Mouse (Mus musculus) v-Abl transformed pro-B cells (cell line): ENCODE data around the gene Tmc8.

ENCODE experiments used
- in situ Hi-C, 2 experiments: fragments of 400-800 bp; cut with MboI; formaldehyde crosslinking; loops; one replicate each; pipeline ENCODE4 v1.15.1; 2025; ENCODE audit not compliant: unreplicated experiment in 2 of 2

The Tmc8 gene

DNA sequence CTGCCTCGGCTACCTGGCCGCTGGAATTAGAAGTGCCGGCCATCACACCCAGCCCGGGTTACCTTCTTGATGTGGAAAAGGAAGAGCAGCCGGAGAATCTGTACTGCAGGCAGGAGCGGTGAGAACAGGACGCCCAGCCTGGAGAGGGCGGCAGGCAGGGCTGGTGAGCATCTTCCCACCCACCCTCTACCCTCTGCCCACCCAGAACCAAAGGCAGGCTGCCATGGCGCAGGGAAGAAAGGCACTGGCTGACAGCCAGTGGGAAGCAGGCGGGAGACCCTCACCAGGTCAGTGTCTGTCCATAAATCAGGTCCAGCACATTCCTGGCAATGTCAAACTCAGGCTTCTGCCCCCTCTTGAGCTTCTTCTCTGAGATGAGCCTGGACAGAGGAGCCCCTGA is 11.5 kb upstream of the Tmc8 start:
- in situ Hi-C loops: no loop called here

DNA sequence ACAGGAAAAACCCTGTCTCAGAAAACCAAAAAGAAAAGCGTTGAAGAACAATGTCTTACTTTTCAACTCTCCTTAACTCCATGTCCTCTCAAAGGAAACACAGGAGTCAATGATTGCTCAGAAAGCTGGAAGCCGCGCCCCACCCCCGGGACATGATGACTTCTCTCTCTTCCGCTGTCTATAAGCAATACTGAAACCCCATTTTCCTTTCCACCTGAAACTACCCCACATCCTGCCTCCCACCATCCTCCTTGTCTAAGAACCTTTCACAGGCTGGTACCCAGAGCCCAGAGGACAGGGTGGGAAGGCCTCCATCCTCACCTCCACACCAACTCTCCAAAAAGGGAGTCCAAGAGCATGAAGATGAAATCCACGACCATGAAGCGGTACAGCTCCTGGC is 9.5 kb upstream of the Tmc8 start:
- in situ Hi-C loops: no loop called here

DNA sequence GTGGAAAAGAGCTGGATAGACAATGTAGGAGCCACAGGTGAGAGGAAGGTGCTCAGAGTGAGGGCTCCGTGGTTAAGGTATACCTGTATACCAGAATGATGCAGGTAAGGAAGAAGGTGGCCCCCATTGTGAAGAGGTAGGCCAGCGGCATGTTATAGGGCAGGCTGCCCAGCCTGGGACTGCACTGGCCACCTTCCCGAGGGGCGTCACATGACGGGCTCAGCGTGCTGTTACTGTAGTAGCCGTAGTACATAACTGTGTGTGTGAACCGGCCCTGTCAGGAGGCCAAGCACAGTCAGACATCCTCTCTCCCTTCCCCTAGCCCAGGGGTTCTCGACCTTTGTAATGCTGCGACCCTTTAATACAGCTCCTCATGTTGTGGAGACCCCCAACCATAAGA is 7.0 kb upstream of the Tmc8 start:
- in situ Hi-C loops: no loop called here

DNA sequence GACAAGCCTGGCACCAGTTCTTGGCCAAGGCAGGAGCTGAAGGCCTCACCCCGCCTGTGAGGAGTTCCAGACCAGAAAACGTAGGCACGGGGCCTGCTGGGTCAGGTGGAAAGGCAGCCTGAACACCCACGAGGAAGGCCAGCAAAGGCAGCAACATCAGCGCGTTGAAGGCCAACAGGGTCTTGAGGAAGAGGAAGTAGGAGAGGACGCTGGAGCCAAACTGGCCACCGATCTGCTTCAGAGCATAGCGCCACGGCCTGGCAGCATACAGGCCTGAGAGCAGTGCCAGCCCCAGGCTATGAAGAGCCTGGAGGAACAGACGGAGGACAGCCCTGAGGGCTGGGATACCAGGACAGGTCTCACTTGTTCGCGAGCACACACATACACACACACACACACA is 6.3 kb upstream of the Tmc8 start:
- in situ Hi-C loops: no loop called here

DNA sequence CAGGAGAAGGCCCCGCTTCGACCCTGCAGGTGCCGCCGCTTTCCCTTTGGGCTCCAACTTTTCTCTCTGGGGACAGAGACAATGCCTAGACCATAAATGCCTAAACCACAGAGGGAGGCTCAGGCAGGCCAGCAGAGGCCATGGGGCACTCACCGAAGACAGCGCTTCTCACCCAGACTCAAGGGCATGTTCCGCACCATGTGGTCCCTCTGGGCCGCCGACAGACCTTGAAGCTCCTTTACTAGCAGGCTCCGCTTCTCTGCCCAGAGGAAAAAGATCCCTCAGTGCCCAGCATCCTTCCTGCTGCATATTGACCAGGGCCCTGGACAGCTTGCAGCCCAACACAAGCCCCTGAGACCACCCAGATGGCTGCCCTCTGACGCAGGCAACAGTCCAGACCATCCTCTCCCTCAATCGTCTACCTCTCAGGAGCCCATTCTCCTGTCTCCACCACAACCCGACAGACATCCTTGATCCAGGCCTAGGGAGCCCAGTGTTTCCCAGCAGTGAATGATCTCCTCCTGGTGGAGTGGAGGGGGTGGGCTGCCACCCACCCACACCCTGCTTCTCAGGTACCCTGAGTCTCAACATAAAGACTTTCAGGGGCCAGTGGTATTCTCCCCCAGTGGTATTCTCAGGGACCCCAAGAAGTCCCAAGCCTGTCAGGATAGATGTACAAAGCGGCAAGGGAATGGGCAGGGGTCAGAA is 5.6 kb upstream of the Tmc8 start:
- in situ Hi-C loops: no loop called here

DNA sequence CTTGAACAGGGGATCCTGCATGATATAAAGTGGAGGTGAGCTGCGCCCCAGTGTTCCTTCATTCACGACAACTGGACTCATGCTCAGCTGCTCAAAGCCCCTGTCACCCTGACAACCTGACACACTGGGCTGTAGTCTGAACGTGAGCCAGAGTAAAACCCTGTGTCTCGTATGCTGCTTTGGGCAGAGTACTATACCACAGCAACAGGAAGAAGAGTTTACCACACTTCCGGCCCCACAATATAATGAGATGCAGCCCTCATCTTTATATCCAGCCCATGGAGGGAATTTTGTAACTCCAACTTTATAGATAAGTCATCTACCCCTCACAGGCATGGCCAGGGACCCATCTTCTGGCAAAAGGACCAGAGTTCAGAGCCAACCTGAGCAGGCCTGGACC is 4.8 kb upstream of the Tmc8 start:
- in situ Hi-C loops: no loop called here

DNA sequence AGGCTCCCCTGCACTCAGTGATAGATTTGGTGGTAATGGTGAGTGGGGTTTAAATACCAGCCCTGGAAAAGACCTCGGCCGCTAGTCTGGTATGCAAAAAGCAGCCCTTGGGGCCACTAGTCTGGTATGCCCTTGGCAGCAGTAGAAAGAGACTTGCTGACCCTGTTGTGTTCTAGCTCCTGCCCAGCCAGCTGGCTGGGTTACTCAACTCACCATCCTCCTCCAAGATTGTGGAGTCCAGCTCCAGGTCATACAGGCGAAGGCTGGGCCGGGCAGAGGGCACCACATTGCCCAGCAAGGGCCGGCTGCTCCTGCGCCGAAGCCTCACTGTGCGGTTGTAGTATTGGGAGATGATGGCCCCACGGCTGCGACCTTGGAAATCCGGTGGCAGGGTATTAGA is 3.8 kb upstream of the Tmc8 start:
- in situ Hi-C loops: no loop called here

DNA sequence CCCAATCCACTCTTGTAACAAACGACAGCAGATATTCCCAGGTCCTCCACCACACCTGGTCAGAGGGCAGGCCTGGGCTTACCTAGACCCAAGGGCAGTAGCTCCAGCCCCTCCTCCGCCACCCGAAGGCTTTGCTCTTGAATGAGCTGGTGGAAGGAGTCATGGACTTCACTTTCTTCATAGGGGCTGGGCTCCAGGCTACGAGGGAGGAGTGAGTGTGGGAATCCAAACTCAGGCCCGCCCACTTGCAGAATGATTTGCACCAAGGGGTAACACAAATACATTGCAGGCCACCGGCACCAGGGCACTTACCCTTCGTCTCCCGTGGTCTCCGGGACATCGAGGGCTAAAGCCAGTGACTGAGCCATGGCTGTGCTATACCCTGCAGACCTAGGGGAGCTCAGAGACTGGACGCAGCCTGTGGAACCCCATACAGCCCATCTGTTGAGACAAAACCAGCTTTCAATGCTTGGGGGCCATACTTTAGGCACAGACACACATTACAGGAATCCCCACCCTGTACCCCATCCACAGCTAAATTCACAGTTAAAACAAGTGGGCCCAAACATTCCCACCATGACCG is 2.9 kb upstream of the Tmc8 start:
- in situ Hi-C loops: no loop called here

DNA sequence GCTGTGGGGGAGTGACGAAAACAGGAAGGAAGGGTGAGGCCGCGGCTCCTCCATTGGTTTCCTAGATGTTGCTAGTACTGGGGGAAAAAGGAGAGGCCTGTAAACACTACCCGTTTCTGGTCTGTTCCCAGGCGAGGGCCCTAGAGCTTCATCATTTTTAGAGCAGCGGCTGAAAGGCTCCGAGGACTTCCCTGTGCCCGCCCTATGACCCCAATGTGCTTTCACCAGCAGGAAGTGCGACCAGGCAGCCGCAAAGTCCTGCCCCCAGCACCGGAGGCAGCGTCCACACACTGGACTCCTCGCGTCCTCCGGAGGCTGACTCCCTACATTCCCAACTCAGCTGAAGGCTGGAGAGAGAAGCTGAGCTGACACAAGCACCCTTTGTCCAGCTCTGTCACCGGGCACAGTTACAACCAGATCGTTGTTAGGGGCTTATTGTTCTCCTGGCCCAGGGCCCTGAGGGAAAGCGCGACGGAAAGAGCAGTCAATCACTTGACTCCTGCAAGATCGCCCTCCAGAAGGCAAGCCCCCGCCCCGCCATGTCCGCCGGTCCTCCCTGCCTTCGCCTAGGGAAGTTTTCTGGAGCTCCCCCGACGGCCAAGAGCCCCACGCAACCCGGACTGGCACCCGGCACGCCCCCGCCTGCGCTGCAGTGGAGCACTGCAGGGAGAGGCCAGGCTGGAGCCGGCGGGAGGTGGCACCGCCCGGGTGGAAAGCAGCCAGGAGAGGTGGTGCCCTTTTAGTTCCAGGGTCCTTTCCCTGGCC is 2.3 kb upstream of the Tmc8 start:
- in situ Hi-C loops: no loop called here

DNA sequence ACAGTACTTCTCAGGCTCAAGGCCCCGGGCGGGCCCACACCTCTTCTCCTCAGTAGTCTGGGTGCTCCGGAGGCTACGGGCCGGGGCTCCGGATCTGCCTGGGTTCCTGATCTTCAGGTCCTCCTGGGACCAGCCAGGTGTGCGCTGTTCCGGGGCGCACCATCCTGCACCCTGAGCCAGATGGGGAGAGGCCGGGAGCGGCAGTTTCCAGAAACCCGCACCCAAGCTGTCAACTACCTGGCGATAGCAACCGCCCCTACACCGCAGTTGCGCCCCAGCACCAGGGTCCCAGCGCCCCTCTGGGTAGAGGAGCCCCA is 1.7 kb upstream of the Tmc8 start:
- in situ Hi-C loops: no loop called here

DNA sequence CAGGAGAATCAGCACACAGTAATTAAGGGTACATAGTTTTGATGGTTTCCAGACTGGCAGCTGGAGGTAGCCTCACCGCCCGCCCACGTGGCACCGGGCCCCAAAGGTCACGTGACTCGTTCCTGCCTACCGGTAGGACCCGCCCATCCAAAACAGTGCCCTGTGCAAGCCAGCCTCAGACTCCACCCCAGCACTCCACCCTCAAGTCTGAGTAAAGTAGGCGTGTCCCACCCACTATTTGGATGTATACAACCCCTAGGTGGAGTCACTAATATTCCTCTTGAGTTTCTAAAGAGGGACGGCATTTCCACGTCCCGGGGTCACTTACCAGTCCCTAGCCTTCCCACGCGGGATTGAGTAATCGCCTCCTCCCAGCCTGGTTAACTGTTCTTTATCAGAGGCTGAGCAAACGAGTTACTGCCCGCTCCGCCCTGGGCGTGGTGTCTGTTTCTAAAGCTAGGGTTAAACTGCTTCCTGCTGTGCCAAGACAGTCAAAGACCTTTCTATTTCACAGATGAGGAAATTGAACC is 1.2 kb upstream of the Tmc8 start:
- in situ Hi-C loops: no loop called here

DNA sequence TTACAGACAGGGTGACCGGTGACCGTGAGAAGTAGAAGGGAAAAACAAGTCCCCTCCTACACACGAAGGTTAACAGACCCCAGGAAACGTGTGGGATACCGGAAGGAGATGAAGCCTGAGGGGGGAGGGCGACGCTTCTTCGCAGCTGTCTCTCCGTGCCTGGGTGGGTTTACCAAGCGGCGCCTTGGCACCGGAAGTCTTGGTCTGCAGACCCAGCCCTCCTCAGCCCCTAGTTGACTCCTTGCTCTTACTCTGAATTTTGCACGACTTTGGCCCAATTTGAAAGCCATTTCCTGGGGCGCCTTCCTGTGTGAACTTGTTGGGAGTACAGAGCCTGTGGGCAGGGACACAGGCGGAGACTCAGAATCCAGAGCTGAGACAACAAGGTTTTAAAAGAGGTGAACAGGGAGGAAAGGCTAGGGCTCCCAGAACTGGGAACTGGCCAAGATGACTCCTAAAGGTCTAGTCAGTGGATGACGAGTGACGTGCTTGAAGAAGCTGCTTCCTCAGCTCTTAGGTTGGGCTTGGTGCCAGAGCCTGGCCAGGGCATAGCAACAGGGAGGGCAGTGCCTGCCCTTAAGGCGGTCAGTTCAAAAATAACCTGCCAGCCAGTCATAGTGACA is 566 bp upstream of the Tmc8 start:
- in situ Hi-C loops: no loop called here

DNA sequence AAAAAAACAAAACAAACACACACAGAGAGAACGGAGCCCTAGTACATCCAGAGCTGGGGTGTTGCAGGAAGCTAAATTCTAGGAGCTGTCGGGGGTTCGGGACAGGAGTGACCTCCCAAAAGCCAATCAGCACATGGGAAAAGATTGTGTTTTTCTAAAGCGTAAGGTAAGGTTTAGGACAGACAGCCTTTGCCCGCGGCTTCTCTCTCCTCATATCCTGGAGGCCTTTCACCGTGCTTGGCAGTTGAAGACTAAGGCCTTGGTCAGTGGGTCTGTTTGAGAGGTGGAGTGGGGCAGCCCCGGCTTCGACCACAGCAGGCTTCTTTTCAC is 794 bp downstream of the Tmc8 start:
- in situ Hi-C loops: no loop called here

DNA sequence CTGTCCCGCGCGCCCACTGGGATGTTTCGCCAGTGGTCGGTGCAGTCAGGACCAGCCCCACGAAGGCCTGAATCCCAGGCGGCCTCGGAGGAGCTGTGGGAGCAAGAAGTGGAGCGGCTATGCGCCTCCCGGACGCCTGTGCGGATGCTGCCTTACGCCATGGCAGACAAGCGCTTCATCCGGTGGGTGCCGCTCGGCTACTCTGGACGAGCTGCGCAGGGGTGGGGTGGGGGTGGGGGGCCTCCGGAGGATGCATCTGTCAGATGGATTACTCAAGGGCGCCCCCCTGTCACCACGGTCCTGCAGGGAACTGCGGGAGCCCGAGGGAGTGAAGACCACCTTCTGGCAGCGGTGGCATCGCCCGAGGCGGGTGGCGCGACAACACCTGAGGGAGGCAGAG is 1.2 kb downstream of the Tmc8 start:
- in situ Hi-C loops: no loop called here

DNA sequence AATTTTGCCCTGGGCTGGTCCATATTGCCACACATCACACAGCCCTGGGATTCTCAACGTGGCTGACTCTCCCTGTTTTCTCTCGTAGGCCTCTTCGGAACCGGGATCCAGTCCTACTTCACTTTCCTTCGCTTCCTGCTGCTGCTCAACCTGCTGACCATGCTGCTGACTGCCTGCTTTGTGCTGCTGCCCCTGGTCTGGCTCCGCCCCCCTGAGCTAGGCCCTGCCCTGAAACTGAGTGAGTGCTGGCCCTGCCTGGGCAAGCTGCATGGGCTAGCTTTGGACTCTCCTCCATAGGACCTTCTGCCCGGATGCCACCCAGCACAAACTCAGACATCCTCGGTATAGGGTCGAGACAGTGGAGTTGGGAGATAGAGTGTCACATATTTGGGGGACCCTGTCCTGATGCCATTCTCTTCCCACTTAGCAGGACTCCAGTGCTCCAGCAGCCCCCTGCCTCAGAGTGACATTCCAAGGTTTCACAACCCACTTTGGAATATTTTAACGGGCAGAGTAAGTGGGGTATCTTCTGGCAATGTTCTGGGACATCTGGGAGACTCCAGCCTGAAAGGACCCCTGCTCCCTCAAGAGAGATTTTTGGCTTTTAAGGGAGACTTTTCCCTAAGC is 1.9 kb downstream of the Tmc8 start:
- in situ Hi-C loops: no loop called here

DNA sequence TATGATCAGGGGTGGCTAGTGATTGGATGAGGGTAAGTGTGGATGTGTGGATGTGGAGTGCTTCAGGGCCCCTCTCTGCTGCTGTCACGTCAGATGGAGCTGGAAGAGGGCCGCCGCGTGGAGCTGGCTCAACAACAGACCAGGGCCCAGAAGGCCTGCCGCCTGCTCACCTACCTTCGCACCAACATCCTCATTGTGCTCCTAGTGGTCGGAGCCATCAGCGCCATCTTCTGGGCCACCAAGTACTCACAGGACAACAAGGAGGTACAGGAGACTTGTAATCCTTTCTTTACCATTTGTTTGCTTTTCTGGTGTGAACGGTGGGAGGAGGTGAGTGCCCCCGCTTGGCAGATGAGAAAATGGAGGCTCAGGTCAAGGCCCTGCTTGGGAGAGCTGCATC is 4.4 kb downstream of the Tmc8 start:
- in situ Hi-C loops: loop anchor here (5.0 kb wide), 3 partner anchors 36 to 79 kb away; no protein-coding TSS in a partner anchor

DNA sequence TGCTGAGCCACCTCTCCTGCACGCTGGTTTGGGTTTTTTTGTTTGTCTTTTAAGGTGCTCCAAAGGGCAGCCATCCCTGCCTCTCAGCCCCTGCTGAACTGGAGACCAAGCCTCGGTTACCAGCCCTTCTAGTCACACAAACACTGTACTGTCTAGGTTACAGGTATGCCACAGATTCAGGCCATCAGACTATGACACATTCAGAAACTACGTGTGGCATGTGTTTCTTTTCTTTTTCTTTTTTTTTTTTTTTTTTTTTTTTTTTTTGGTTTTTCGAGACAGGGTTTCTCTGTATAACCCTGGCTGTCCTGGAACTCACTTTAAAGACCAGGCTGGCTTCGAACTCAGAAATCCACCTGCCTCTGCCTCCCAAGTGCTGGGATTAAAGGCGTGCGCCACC is 6.6 kb downstream of the Tmc8 start:
- in situ Hi-C loops: loop anchor here (5.0 kb wide), 3 partner anchors 34 to 81 kb away; no protein-coding TSS in a partner anchor

DNA sequence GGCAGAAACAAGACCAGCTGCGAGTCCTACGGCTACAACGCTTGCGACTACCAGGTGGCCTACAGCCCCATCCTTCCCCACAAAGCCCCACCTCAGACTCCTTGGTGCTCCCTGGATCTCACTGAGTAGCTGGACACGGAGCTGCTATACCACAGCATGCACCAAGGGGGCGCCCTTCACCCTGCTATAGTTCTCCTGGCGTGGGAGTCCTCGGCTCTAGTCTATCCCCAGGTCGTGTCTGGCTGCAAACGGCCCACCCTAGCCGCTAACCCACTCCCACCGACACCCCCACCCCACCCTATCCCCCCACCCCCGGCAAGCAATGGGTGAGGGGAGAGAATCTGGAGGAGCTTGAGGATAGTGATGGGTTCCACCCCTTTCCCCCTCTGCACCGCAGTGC is 8.4 kb downstream of the Tmc8 start:
- in situ Hi-C loops: no loop called here

DNA sequence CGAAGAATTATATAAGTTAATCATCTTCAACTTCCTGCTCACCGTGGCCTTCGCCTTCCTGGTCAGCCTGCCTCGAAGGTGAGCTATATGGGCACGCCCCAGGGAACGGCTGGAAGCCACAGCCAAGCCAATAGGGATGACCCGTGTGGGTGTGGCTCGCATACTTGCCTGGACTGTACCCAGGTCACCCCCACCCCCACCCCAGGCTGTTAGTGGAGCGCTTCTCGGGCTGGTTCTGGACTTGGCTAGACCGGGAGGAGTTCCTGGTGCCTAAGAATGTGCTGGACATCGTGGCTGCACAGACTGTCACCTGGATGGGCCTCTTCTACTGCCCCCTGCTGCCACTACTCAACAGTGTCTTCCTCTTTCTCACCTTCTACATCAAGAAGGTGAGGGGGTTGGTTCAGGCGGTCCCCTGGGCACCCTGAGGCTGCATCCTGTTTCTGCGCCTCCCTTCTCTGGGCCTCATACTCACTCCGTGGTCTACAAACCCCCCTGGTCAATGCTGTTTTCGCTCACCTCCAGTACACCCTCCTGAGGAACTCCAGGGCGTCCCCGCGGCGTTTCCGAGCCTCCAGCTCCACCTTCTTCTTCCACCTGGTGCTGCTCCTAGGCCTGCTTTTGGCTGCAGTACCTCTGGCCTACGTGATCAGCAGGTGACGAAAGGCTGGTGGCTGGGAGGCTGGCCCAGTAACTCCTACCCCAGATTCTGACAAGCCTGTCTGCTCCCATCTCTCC is 9.0 kb downstream of the Tmc8 start:
- in situ Hi-C loops: no loop called here

DNA sequence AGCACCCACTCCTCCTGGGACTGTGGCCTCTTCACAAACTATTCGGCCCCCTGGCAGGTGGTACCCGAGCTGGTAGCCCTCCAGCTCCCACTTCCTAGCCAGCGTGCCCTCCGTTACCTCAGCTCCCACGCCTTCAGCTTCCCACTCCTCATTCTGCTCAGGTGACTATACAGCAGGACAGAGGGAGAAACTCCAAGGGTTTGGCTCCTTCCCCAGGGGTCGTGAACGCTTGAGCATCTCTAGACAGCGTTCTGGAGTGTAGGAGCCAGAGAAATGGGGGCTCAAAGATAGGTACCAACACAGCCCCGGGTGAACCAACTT is 9.5 kb downstream of the Tmc8 start:
- in situ Hi-C loops: no loop called here
